Mouse (Mus musculus) urinary bladder, adult 2 months (tissue): Measurements from ENCODE around the gene Acer3. TPM values are rescaled to one million over a fixed set of nuclear protein-coding genes. Genes with fewer than 3 reads are reported as not detected.
"Not testable (repeated sequence)": the region's sequence is repeated elsewhere in the genome, so short reads cannot be mapped to it uniquely, and the experiment has no call there.

Experiments used
- DNase-seq: peaks from one replicate; pipeline ENCODE4 v3.0.0; 2022; ENCODE audit warnings: low spot score
- polyA plus RNA-seq: library from polyadenylated mRNA; depleted of rRNA; stranded (reverse); fragments of >200 nt; gene quantifications from 2 replicates; pipeline ENCODE4 v1.2.3, GENCODE M21; 2012

Gene Acer3
- polyA plus RNA-seq, 1 experiment = 32.4 TPM

DNA sequence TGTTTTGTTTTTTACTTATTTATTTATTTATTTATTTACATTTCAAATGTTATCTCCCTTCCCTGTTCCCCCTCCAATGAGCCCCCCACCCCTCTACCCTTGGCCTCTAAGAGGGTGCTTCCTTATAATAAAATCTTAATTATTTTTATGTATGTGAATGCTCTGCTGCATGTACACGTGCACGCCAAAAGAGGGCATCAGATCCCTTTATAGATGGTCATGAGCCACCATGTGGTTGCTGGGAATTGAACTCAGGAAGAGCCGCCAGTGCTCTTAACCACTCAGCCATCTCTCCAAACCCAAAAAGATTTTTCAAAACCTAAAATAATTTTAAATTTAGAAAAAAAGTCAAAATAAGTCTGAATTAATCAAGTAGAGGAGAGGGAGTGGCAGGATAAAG, 31.4 kb downstream of the Acer3 start:
- DNase-seq = no peak

DNA sequence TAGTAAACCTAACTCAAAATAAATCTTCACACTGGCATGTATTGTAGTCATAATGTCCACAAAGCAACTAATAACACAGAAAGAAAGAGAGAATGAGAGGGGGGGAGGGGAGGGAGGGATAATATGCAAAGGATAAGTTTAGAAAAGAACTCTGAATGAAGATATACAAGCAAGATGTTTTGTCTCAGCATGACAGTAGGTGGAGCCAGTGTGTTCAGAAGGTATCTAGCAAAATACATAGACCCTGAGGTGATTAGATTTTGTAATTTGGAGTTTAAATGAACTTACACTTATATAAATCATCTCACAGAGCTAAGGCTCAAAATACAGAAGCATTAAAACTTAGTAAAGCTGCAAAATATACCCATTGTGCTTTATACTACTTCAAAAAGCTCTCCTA, 44.7 kb downstream of the Acer3 start:
- no peak for DNase-seq

DNA sequence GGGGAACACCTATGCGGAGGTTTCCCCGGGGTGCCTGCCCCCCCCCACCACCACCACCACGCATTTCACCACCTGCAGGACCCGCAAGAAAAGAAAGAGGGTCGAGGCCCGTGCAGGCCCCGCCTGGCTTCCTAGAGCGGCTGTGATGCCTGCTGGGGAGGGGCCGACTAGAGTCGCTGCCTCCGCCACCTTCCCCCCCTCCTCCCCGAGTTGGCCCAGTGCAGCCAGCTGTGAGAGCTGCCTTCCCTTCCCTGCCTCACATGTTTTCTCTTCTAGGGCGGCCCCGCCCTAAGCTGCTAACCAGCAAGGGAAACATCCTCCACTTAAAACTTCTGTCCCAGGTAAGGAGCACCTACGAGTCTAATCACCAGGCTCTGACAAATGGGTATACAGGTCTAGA, 52.8 kb downstream of the Acer3 start:
- not testable (repeated sequence) for DNase-seq

DNA sequence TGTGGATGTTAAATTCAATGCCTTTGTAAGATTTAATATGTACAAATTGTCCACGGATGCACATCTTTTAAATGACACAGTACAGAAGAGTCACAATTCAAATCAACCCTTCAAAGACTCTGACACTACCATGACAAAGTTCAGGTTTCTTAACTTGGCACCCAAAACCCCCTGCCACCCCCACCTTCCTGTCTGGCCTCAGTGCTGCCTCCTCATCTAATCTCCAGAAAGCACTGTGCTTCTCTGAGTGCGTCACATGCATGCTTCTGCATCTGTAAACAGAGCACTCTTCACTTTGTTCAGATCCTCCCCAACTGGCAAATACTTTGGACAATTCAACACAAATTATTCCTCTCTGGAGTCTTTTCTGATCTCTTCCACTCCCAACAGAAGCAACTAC, 68.5 kb downstream of the Acer3 start:
- no peak for DNase-seq

DNA sequence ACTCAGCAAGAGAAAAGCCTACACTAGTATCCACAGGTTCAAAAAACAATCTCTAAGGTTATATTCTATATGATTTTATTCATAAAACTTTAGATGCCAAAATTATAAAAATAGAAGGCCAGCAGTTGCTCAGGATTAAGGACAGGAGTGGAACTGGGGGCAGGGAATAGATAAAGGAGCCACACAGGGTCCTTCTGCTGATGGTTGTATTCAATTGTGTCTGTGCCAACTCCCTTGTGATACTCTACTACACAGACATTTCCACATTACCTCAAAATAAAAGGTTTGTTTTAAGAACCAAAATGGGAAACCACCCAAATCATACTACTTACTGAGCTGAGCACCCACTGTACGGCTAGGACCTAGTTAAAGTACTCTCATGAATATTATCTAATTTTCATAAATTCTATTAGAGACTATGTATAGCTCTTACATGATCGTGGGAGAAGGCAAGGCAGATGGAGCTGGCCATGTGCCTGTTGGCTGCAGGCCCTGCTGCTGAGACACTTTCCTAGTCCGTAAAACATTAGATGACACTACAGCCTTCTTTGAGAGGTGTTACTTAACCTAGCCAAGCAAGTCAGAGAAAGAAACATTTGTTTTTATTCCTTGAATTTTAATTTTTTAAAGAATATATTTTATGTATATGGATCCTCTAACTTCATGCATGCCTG, 84.2 kb downstream of the Acer3 start:
- no peak for DNase-seq

DNA sequence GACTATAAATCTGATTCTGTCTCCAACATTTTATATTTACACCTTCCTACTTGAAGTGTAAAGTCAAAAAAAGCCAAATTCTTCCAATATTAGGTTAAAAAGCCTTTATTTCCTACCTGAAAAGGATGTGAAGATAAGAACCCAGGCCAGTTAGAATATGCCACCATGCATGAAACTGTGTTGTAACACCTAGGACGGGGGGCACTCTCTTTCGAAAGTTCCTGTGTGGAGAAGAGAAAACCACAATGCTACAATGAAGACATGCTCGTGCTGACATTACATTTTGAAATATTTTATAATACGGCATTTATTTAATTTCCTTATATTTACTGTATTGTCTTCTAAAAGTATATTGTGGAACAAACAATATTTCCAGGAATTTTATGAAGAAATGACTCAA, 97.2 kb downstream of the Acer3 start:
- DNase-seq = no peak

DNA sequence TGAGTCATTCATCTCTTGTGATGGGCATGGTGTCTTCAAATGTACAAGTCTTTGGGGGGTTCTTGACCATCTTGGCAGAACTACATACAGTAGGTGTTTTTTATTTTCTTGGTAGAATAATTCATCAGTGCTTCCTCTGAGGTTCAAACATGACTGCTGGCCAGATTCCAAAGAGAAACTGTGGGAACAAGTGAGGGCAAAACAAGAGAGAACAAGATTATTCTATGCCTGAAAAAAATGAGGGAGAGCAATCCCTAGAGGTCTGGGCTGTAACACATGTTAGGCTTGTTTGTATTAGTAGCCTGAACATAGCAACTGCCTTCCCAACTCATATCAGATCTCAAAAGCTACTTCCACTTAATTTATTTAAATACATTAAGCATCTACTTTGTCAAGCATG, 104.3 kb downstream of the Acer3 start:
- DNase-seq = no peak

DNA sequence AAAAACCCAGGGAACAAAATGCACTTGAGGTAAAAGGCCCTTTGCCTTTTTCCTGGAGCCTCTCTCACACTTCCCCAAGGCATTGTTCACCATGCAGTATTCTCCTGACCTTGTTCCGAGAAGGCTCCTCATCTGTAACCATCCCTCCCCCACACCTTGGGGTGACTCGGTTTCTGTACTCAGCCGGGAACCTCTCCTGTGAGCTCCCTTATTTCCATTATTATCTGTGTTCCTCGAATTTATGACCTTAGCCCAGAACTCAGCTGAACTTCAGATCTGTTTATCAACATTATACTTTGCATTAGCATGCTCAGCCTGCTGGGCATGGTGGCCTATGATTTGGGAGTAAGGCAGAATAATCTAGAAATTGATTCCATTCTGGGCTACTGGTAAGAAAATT, 118.1 kb downstream of the Acer3 start:
- no peak for DNase-seq

DNA sequence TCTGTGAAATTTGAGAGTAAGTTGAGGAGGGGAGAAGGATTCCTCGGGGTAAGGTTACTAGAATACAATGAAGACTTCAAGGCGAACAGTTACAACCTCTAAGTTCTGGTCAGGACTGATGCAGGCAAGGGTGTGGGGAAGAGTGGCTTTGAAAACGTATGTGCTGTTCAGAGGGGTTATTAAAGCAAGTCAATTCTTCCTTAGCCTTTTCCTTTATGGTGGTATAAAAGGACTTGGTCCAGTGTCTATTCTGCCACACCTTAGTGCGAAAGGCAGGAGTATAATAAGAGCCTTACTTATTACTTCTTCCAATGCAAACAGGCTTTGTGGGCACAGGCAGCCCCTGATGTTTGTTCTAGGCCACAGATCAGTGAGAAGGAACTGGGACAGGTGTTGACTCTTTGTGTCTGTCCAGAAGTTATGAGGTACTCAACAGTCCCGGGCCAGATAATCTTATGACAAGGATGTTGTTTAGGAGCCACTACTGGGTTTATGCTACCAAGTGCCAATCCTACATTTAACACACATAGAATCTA, 119.4 kb downstream of the Acer3 start:
- DNase-seq = no peak

DNA sequence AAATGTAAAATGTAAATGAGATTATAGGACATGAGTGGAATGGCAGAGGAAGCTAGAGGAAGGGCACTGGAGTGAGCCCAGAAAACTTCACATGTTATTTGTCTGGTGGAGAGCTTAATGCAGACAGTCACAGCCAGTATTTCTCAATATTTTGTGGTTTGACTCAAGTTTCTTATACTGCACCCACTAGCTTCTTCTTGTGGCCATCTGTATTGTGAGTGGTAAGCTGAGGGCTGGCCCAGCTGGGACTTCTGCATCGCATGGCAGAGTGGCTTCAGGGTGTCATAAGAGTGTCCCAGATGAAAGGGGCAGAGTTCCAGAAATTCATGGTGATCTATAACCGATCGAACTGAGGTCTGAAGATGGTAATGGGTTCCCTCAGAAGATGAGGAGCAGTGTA, 120.6 kb downstream of the Acer3 start:
- no peak for DNase-seq

DNA sequence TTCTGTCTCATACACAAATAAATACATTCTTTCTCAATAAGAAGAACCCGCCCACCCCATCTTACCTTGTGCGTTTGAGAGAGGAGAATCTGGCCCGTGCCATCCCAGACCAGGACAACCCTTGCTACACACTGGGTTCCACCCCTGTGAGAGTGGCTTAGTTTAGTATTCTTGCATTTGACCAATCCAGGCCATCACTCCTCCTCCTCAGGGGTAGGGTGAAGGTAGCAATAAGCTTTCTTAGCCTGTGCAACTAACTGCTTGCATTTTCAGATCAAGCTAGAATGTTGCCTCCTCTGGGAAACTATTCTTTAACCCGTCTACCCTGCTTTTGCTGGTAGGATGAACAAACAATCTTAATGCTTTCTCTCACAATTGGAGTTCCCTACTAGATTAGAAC, 121.6 kb downstream of the Acer3 start, which contains the start of gene B3gnt6:
Gene B3gnt6 (minus strand): TSS at position 101 of the 400 bp plus-strand sequence.
- no peak for DNase-seq

DNA sequence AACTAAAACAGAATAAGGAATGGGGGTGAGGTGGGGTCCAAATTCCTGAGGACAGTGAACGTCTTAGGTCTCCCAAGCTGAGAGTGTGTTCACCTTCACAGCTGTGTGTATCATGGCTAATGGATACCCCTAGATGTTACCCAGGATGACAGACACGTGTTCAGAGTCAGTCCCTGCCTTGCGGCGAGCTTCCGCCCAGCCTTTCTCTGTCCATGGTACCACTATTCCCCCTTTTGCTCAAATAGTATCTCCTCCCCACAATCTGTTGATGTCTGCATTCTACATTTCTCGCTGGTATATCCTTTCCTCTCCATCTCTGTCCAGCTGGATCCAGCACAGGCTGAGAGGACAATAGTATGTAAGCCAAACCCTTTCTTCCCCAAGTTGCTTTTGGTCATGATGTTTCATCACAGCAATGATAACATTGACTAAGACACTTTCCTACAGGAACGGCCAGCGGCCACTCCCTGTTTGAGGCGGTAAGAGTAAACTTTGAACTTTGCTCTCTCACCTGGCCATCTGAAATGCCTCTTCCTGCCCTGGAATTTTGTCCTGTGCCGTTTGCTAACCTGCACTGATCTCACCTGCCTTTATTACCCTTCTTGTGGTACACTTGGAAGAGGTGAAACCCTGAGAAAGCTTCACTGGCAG, 125.7 kb downstream of the Acer3 start:
- no peak for DNase-seq

DNA sequence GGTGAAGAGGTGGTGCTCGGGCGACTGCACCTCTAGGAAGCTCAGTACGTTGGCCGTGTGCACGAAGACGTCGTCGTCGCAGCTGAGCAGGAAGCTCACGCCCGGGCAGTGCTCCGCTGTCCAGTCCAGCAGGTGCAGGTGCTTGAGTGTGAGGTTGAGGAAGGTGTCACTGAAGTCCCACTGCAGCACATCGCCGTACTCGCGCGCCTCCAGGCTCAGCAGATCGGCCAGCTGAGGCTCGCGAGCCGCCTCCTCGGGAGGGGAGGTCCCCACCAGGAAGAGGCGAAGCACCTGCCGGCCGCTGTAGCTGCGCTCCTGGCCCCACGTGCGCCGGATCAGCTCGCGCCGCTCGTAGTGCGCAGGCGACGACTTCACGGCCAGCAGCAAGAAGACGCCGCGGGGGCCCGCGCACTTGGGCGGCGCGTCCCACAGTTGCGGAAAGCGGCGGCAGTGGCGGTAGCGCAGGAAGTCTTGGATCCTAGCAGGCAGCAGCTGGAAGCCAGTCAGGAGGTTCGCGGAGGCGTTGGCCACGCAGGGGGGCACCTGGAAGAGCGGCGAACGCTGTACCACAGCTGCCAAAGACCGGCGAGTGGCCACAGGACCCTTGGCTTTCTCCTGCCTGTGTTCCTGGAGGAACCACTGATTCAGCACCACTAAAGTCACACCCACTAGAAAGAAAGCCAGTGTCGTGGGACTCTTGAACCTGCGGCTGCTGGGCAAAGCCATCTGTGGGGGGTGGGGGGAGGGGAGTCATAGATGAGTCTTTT, 126.8 kb downstream of the Acer3 start:
- no peak for DNase-seq

DNA sequence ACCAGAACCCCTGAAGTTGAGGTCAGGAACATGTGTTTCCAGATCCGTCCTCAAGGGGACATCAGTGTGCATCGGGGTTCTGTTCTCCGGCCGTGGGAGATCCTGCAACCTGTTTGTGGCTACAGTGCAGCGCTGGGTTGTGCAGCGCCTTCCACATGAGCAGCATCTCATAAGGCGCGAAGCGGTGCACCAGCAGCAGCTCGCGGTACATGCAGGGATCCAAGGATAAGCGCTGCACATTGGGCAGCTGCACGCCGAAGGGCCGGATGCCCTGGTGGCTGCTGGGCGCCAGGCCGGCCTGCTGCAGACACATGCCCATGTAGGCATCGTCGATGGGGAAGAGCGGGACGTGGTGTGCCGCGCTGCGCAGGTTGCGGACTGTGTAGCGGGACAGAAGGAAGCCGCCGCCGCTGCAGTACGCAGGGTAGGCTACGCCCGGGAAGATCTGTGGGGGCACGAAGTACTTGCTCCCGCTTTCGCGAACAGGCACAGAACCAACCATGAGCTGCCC, 127.4 kb downstream of the Acer3 start:
- no peak for DNase-seq

DNA sequence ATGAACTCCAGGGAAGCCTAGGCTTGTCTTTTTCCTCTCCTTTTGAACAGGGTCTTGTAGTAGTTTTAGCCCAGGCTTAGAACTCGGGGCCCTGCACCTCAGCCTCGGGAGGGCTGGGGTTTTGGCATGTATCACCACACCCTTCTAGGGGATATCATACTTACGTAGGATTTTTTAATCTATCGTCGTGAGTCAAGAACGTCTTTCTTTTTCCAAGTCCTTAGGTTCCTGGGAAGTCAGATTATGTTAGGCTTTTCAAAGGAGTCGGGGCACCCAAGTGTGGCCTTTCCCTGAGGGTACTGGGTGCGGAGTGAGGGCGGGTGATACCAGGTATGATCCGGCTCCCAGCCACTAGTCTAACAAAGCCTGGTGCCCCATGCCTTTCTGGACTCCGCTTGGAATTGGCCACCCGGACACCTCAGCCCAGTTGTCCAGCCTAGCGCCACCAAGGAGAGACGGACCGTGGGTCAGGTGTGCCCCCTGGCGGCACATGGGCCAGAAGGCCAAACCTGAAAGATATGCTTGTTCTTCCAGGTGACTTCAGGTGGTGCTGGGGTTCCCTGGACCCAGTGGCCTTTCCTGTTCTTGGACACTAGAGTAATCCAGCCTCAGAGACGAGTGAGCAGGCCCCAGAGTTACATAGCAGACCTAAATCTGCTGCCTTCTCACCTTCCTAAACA, 129.3 kb downstream of the Acer3 start:
- DNase-seq = no peak

DNA sequence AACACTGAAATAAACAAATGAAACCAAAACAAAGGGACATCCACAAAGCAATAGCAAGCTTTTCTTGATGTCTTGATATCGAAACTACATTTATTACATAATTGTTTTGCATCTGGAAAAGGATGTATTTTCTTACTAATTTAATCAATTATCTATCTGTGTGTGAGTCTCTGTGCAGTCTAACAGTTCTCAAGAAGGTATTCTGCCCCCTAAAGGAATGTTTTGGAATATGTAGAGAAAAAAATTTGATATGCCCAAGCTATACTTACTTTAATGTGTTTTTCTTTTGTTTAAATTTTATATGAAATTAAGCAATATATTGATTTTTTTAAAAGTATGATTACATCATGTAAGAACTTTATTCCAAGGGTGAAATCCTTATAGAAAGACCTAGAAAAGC, 130.4 kb downstream of the Acer3 start:
- DNase-seq = no peak

DNA sequence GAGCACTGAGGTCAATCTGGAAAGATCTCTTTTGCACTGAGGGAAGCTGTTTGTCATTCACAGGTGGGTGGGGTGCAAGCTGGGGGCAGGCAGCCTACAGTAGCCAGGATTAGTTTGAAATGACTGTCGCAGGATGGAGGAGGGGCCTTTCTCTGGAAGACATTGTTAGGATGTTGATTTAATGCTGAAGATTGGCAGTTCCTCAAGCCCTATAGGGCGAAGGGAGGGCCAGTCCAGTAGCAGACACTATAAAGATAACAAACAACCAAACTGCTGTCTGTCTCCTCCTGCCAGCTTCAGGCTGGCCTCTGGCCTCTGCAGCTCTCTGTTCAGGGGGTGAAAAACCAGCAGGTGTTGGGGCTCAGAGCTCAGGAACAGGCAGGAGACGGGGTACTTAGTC, 131.3 kb downstream of the Acer3 start:
- no peak for DNase-seq

DNA sequence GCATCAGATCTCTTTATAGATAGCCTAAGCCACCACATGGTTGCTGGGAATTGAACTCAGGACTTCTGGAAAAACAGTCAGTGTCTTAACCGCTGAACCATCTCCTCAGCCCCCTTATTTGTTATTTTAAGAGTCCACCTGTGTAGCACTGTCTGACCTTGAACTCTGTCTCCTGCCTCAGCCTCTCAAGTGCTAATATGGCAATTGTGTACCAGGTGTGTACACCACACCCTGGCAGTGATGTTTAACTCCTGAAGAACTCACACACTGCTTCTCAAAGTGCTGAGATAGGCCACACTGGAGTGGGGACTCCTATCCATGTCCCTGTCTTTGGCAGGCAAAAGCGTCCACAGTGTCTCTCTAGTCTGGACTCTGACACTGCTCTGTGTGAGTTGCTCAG, 132.3 kb downstream of the Acer3 start:
- no peak for DNase-seq

DNA sequence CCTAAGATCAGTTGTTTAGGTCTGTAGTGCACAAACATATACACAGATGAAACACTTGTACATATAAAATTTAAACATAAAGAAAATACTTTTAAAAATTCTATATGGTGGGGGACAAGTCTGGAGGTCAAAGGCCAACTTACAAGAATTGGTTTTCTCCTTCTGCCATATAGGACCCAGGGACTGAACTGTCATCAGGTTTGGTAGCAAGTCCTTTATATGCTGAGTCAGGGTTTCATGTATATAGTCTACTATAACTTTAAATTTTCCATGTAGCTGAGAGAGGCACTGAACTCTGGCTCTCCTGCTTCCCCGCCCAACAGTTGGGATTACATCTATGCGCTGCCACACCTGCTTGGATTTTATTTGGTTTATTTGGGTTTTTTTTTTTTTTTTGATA, 132.8 kb downstream of the Acer3 start:
- no peak for DNase-seq

DNA sequence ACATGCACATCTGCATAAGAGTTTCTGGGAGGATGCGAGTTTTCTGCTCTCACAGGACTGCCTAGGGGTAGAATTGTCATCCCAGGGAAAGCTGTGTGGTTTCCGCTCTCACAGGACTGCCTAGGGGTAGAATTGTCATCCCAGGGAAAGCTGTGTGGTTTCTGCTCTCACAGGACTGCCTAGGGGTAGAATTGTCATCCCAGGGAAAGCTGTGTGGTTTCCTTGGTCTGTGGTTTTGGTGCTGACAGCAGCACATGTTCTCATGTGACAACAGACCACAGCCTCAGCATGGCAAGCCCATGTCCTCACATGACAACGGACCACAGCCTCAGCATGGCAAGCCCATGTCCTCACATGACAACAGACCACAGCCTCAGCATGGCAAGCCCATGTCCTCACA, 133.7 kb downstream of the Acer3 start:
- not testable (repeated sequence) for DNase-seq

DNA sequence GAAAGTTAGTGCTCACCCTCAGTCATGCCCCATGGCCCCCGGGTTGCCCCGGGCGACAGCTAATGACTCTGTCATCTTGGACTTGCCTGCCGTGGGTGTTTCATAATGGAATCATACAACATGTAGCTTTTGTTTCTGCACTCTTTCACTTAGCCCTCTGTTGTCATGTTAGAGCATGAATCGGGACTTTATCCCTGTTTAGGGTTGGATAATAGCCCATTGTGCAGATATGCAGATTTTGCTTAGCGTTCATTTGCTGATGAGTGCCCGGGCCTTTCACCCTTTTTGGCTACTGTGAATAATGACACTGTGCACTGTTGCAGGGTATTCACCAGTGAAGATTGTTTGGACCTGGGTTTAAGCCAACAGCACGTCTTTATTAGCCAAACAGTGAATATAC, 134.4 kb downstream of the Acer3 start:
- DNase-seq = no peak

DNA sequence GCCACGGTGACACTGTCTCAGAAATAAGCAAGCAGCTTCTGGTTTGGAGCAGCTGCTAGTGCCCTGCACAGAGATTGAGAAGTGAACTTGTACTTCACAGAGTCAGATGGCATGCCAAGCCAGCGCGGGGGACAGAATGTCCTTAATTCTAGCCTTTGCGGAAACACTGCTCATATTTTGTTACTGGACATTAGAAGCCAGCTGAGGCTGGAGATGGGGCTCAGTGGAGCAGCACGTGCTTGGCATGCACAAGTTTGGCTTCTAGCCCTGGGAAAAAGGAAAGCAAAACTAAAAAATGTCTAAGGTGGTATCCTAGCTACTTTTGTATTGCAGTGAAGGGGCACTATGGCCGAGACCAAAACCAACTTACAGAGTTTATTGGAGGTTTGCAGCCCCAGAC, 135.7 kb downstream of the Acer3 start:
- DNase-seq = no peak
